Mouse (Mus musculus) olfactory bulb, adult 2 months (tissue): ENCODE results near the gene Lsp1. TPM values are rescaled to one million over a fixed set of nuclear protein-coding genes. Genes with fewer than 3 reads are reported as not detected.

Experiments
- H3K27ac ChIP-seq: fragments of 200-500 bp; 2 replicates; pipeline ENCODE4 v1.5.1; 2012; ENCODE audit warnings: low read depth, low read length; ENCODE audit not compliant: insufficient read depth
- H3K4me1 ChIP-seq: fragments of 200-500 bp; 2 replicates; pipeline ENCODE4 v1.6.1; 2012; ENCODE audit warnings: low read length; ENCODE audit not compliant: control insufficient read depth, insufficient read depth
- H3K4me3 ChIP-seq: fragments of 200-500 bp; 2 replicates; pipeline ENCODE4 v1.5.1; 2012; ENCODE audit warnings: mild to moderate bottlenecking, low read depth, low read length, moderate library complexity; ENCODE audit not compliant: insufficient read depth
- CTCF ChIP-seq: fragments of 200-500 bp; IDR thresholded peaks from 2 replicates; pipeline ENCODE4 v1.5.1; 2012; ENCODE audit warnings: low read depth, mild to moderate bottlenecking, low read length, moderate library complexity; ENCODE audit not compliant: insufficient read depth
- POLR2A ChIP-seq: fragments of 200-500 bp; IDR thresholded peaks from 2 replicates; pipeline ENCODE4 v1.6.1; 2012; ENCODE audit warnings: mild to moderate bottlenecking, low read depth, low read length, moderate library complexity; ENCODE audit not compliant: insufficient read depth
- WGBS: fragments of 180-500 bp; shearing (Covaris S2); methylation state at CpG from one replicate; pipeline ENCODE4 v1.1.7; 2018; 5-methylcytosine and 5-hydroxymethylcytosine counted together
- polyA plus RNA-seq: library from polyadenylated mRNA; stranded (reverse); fragments of >200 nt; gene quantifications from 2 replicates; pipeline ENCODE4 v1.2.4, GENCODE M21; 2012; ENCODE audit warnings: low replicate concordance; ENCODE audit not compliant: missing spikeins, insufficient read depth, insufficient read length

The Lsp1 gene
- polyA plus RNA-seq, result not detected in 2 replicates

DNA sequence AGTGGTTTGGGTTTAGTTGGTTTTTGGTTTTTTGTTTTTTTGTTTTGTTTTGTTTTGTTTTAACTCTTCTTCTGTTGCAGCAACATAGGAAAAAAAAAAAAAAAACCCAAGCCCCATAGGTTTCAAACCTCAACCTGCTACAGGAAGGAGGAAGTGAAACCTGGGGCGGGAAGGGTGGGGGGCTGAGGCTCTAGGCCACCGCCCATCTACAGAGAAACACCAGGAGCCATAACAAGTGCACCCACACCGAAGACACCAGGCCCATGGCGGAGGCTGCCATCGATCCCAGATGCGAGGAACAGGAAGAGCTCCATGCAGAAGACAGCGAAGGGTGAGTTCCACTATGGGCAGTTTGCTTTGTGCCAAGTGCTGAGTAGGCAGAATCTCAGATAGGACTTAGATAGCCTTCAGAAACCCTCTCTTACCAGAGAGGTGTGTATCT is at the start of gene Lsp1:
TSS of gene Lsp1 (plus strand) at position 174 of the 442 bp plus-strand sequence.
- 94% methylated on average over 7 of the region's 7 CpGs for WGBS
- TF ChIP-seq POLR2A (no peak), CTCF (no peak)
- Histone ChIP-seq H3K27ac (no peak within 1 kb of the TSS), H3K4me1 (peaks cover 9% of the 10 kb centered on the region; the same call in 1 of the 2 replicates), H3K4me3 (no peak within 1 kb of the TSS)

DNA sequence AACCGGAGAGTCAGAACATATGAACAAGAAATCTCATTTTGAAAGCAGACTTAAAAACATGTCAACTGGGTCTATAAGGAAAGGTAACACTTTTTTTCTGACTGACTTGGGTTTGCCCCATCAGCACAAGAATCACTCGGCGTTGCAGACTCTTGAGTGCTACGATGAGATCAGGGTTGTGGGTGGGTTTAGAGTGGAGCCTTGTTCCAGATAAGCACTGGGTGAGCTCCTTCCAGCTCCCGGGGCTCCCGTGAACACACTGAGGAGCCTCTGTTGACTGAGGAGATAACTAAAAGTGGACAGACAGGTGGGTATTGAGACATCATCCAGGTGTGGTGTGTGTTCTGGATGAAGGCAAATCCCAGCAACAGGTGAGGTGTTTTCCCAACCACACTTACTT is 47.3 kb upstream of the Lsp1 start:
- no peaks in the 10 kb centered on the region for H3K4me1 ChIP-seq
- TF ChIP-seq POLR2A (no peak), CTCF (no peak)
- no peak overlapping the region for H3K4me3 ChIP-seq
- WGBS, result 95% methylated on average over 6 of the region's 6 CpGs
- H3K27ac ChIP-seq, result no peak overlapping the region

DNA sequence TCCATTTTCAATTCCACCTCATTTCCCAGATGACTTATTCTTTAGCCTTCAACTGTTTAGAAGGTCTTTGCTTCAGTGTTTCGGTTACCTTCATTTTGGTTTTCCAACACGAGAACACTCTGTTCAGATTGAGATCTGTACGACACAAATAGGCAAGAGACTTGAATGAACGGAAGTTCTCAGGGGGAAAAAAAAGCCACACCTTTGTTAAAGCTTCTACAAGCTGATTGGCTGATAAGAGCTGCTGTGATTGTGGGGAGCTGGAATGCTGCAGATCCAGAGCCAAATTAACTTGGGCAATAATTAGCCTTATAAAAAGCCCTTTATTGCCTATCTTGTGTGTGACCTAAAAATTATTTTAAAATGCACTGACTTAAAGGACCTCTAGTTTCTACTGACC is 45.3 kb upstream of the Lsp1 start:
- H3K27ac ChIP-seq, result no peak overlapping the region
- TF ChIP-seq POLR2A (no peak), CTCF (no peak)
- WGBS, result 51% methylated on average over 4 of the region's 4 CpGs
- no peak overlapping the region for H3K4me3 ChIP-seq
- no peaks in the 10 kb centered on the region for H3K4me1 ChIP-seq

DNA sequence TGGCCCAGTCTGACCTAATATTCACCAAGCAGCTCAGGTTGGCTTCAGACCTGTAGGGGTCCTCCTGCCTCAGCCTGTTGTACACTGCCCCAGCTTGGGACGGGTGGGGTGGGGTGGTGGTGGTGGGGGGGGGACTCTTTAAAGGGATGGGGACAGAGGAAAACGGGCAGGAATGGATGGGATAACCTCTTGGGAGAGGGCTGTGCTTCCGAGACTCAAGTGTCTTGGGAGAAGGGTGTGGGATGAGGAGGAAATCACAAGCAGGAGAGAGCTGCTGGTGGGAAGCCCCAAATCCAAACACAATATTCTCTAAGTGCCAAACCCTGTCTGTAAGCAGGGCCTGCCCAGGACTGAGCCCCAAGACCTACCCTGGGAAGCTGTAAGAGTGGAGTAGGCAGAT is 44.4 kb upstream of the Lsp1 start:
- H3K27ac ChIP-seq, result no peak overlapping the region
- WGBS, result 79% methylated on average over 3 of the region's 3 CpGs
- H3K4me1 ChIP-seq, result no peaks in the 10 kb centered on the region
- TF ChIP-seq POLR2A (no peak), CTCF (no peak)
- no peak overlapping the region for H3K4me3 ChIP-seq

DNA sequence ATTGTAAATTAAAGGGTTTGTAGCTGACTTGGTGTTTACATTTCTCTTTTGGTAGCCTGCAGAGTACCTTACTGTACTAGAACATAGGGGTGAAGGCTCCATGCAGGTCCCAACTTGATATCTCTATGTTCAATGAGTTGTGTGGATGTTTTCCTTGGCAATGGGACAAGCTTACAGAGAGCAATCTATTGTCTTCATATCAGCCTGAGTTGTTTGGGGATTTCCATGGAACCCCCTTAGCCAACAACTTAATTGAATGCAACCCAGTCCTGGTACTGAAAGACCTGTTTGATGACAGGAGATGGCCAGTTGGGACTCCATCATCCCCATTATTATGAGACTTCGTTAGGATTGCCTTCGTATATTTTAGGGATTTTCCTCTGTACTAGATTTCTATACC is 42.6 kb upstream of the Lsp1 start:
- TF ChIP-seq CTCF (no peak), POLR2A (no peak)
- Histone ChIP-seq H3K4me1 (no peaks in the 10 kb centered on the region), H3K4me3 (no peak overlapping the region), H3K27ac (no peak overlapping the region)
- WGBS, result 88% methylated on average over 2 of the region's 2 CpGs

DNA sequence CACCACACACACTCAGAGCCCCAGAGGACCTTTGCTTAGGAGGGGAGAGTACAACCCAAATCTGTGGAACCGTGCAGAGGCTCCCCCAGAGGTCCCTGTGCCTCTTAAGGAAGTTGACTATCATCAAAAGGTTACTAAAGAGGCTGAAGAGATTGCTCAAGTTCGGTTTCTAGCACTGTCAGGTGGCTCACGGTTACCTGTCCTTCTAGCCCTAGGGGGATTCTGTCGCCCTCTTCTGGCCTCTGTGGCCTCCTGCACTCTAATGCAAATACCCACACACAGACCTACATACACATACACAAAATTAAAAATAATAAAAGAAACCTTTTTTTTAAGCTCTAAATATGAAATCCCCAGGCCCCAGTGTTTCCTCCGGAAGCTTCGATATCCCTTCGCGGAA is 41.9 kb upstream of the Lsp1 start:
- 92% methylated on average over 8 of the region's 8 CpGs for WGBS
- TF ChIP-seq CTCF, result no peak
- no peak for TF ChIP-seq POLR2A
- no peak overlapping the region for H3K4me3 ChIP-seq

DNA sequence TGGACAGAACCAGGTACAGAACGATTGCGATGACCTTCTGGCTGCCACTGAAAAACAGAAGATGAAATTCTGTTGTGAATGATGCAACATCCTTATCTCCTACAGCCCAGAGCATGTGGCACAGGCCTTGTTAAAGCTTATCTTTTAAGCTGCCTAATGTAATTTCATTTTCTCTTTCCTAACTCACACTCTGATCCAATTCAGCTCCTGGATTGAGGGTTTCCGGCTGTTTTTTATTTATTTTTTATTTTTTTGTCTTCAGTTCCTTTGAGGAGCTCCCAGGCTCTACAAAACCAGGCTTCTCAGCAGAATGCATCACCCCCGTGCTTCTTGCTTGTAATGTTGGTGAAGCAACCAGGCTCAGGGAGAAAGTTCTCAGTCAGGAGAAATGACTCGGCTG is 40.7 kb upstream of the Lsp1 start:
- TF ChIP-seq POLR2A (no peak), CTCF (no peak)
- Histone ChIP-seq H3K27ac (no peak overlapping the region), H3K4me3 (no peak overlapping the region), H3K4me1 (no peaks in the 10 kb centered on the region)
- 86% methylated on average over 5 of the region's 5 CpGs for WGBS

More for the DNA sequence above, 41.9 kb upstream of the Lsp1 start:
- no peaks in the 10 kb centered on the region for H3K4me1 ChIP-seq
- H3K27ac ChIP-seq, result no peak overlapping the region

DNA sequence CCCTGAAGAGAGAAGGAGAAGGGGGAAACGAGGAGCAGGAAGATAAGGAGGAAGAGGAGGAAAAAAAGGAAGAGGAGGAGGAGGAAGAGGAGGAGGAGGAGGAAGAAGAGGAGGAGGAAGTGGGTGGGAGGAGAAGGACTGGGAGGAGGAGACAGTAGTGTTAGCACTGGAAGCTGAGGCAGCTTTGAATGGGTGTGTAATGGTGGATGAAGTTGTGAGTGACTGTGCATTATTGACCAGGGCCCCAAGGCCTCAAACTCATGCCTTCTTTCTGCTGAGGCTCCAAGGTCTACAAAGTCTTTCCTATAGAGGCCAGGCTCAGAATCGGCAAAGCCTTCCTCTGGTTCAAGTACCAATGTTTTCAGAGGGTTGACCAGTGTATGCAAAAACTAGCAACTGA is 38.8 kb upstream of the Lsp1 start:
- Histone ChIP-seq H3K4me1 (no peaks in the 10 kb centered on the region), H3K27ac (no peak overlapping the region), H3K4me3 (no peak overlapping the region)
- WGBS, result 82% methylated on average over 2 of the region's 2 CpGs
- TF ChIP-seq POLR2A, result no peak
- TF ChIP-seq CTCF, result no peak

DNA sequence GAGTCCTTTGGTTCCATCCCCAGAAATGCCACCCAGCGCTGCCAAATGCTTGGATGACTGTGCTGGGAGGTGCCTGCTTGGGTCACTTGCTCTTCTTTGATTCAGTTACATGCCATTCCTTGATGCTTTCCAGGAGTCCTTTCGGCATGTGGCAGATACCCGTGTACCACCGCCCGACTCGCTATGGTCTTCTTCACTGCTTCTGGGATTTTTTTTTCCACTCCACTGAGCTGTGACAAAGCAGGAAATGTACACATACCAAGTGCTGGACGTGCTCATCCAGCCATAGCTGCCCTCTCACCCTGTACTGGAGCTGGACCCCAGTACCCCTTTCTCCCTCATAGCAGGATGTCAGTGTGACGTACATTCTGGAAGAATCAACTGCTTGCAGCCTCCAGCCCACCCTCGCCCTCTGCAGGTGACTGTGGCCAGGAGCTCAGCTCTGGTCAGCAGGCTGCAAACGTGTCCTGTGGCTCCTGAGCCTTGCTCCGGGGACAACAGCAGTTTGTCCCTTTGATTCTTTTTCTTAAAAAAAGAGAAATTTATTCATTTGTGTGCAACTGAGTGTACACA is 34.9 kb upstream of the Lsp1 start:
- Histone ChIP-seq H3K4me3 (no peak overlapping the region), H3K27ac (no peak overlapping the region), H3K4me1 (peaks cover 6% of the 10 kb centered on the region)
- 70% methylated on average over 11 of the region's 11 CpGs for WGBS
- no peak for TF ChIP-seq CTCF

DNA sequence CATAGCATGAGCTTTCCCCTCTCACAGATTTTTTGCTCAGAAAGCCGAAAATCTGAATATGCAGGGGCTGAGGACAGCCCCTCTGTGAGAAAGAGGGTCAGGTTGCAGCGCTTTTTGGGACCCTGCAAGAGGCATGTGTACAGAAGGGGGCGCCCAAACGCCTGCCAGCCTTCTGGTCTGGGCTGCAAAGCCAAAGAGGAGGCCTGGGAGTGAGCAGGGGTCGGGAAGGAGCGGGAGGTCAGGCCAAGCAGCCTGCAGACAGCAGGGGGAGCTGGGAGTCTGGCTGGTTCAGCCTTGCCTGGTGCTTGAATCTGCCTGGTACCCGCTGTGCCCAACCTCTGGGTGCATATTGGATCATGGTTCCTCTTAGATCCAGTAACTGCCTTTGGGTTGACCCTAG is 32.4 kb upstream of the Lsp1 start:
- H3K27ac ChIP-seq, result no peak overlapping the region
- H3K4me1 ChIP-seq, result peaks cover 6% of the 10 kb centered on the region
- no peak for TF ChIP-seq POLR2A
- TF ChIP-seq CTCF, result no peak
- 52% methylated on average over 7 of the region's 7 CpGs for WGBS
- H3K4me3 ChIP-seq, result no peak overlapping the region
